In genomic region chr13:28512573-28513334, GRCm38 (mm10) we compare ENCODE assay signal across 7 mouse cellular contexts.
DNase-seq lines count a peak whose midpoint lies in the region; ATAC-seq and TF ChIP-seq lines count a peak whose summit lies in the region.

No protein-coding gene starts in this region.

- 48% methylated on average over 11 of the region's 11 CpGs for WGBS in kidney, postnatal 0 days
- 40% methylated on average over 11 of the region's 11 CpGs for WGBS in forebrain, embryonic 15.5 days

- H3K27me3 ChIP-seq in kidney, postnatal 0 days (ENCODE audit: insufficient read depth, low read length) = no peaks in the 10 kb centered on the region
- H3K27me3 ChIP-seq in forebrain, embryonic 15.5 days = no peaks in the 10 kb centered on the region

- DNase-seq in kidney, postnatal 0 days (ENCODE audit: low spot score) = no peak
- DNase-seq in kidney, postnatal 14 days = no peak
- peak; percentile 94 for DNase-seq in T-cell, adult 2 months (ENCODE audit: low spot score)
- peak; percentile 99 for DNase-seq in thymus, postnatal 0 days (ENCODE audit: low spot score)
- DNase-seq in left cerebral cortex, adult 2 months (ENCODE audit: extremely low spot score in 1 of 2, low spot score in 2 of 2) = no peak

- H3K27ac ChIP-seq in kidney, postnatal 0 days = 0 out of 2 replicates have a peak overlapping the region, but pooled peaks have one; percentile 47
- peak overlapping the region; percentile 57 for H3K27ac ChIP-seq in forebrain, embryonic 15.5 days (replicated peaks)
- H3K27ac ChIP-seq in left cerebral cortex, adult 2 months = no peak overlapping the region

- no peak for TF ChIP-seq CTCF in kidney, postnatal 0 days (IDR thresholded peaks at IDR 0.05; ENCODE audit: low read depth)
- TF ChIP-seq CTCF in left cerebral cortex, adult 2 months (IDR thresholded peaks at IDR 0.05) = no peak

- intact Hi-C loops in left cerebral cortex, adult 2 months (cut with DNase I) = no loop called here

- no peak overlapping the region for H3K4me3 ChIP-seq in kidney, postnatal 0 days (replicated peaks; ENCODE audit: low read depth, low read length)
- H3K4me3 ChIP-seq in forebrain, embryonic 15.5 days = no peak overlapping the region
- no peak overlapping the region for H3K4me3 ChIP-seq in left cerebral cortex, adult 2 months

- H3K9me3 ChIP-seq in kidney, postnatal 0 days (replicated peaks; ENCODE audit: low read length) = no peaks in the 10 kb centered on the region
- no peaks in the 10 kb centered on the region for H3K9me3 ChIP-seq in forebrain, embryonic 15.5 days

- H3K9ac ChIP-seq in kidney, postnatal 0 days (ENCODE audit: low read depth, low read length) = no peak overlapping the region
- no peak overlapping the region for H3K9ac ChIP-seq in forebrain, embryonic 15.5 days (replicated peaks)

- H3K4me2 ChIP-seq in kidney, postnatal 0 days (ENCODE audit: low read length) = no peak overlapping the region
- no peak overlapping the region for H3K4me2 ChIP-seq in forebrain, embryonic 15.5 days (replicated peaks)

- H3K4me1 ChIP-seq in kidney, postnatal 0 days (replicated peaks; ENCODE audit: insufficient read depth, low read length) = no peaks in the 10 kb centered on the region; the same call in 1 of the 2 replicates
- peaks cover 21% of the 10 kb centered on the region for H3K4me1 ChIP-seq in forebrain, embryonic 15.5 days

- ATAC-seq in kidney, postnatal 0 days (replicated peaks; ENCODE audit: low FRiP score, low read depth) = 0 out of 2 replicates have a peak, but pooled peaks have one; percentile 21
- ATAC-seq in forebrain, embryonic 15.5 days (replicated peaks) = peak; percentile 83
- peak; percentile 86 for ATAC-seq in megakaryocyte progenitor cell, adult 5-6 weeks (replicated peaks; ENCODE audit: poor library complexity)

- no peaks in the 10 kb centered on the region for H3K36me3 ChIP-seq in kidney, postnatal 0 days (ENCODE audit: insufficient read depth, low read length)
- H3K36me3 ChIP-seq in forebrain, embryonic 15.5 days = no peaks in the 10 kb centered on the region

Comparison
In these comparisons a context has a peak if more than half of its experiments do, and no peak if none do; other contexts are left out.
1. ATAC-seq: peak in every context shown above with its lines; median percentile 86 in megakaryocyte progenitor cell, adult 5-6 weeks; 83 in forebrain, embryonic 15.5 days; 21 in kidney, postnatal 0 days.
2. DNase-seq: peak in T-cell, adult 2 months (single experiment) and thymus, postnatal 0 days (single experiment); none in kidney, postnatal 0 days (single experiment), kidney, postnatal 14 days (single experiment) and left cerebral cortex, adult 2 months (0 of 2).